Mouse (Mus musculus) megakaryocyte, adult 5-6 weeks (primary cell): ENCODE measurements around the gene Pisd. TPM values are rescaled to one million over a fixed set of nuclear protein-coding genes. Genes with fewer than 3 reads are reported as not detected.
"Not testable (repeated sequence)": the region's sequence is repeated elsewhere in the genome, so short reads cannot be mapped to it uniquely, and the experiment has no call there.

ENCODE experiments used
- ATAC-seq: 2 replicates; pipeline ENCODE4 v1.8.0; 2016; ENCODE audit warnings: mild to moderate bottlenecking, inconsistent platforms; ENCODE audit not compliant: poor library complexity, severe bottlenecking
- total RNA-seq, 2 experiments: library from RNA; stranded (forward) in 1 of 2; stranded (reverse) in 1 of 2; fragments of 153-499, 151-499 nt in 1 of 2; fragments of 221-1000, 200-1000 nt in 1 of 2; gene quantifications; 2 replicates each; pipeline versions ENCODE4 v1.2.3 to v1.2.4; 2015 to 2017

The Pisd gene
- total RNA-seq, 2 experiments from 2014 or later = 51.6 to 69.5 TPM

- peak; percentile 46 for ATAC-seq
These were observed 37.6 kb downstream of the Pisd start for GRCm38 (mm10) chr5:32747650-32748375.

DNA sequence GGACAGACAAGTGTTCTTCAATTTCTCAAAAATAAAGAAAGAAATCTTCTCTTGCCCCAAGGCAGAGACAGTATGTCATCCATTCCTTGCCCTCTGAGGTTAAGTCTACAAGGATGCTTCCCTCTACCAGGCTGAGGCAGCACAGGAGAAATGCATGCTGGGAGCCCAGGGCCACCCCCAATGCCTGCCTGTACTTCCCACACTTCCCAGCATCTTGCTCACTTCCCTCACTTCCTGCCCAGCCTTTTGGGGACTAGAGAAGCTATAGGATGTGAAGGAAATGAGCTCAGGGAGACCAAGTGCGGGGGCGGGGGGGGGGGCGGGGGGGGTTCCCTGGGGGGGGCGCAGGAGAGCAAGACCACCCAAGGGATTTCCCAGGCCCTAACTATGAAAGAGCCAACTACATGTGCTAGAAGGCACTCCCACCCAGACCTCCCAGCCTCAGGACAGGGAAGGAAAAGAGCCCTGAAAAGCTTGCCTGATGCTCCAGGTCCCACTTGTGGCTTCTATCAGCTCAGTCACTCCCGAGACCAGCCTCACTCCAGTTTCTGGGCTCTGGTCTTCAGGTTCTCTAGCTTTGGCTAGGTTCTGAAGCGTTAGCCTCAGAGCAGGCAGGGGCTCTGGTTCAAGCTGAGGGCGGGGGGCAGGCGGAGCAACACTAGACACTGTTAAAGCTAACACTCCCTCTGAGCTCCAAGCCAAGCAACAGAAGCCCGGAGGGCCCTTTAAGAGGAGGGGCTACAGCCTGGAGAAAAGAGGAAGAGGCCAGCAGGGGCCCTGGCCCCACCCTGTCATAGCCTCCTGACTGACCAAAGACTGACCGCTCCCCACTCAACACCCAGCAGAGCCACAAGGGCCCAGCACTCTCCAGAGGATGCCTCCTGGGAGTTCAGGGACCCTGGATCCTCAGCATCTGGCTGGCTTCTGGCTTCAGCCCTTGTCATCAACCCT is 39.5 kb downstream of the Pisd start:
- ATAC-seq = peak; percentile 85

DNA sequence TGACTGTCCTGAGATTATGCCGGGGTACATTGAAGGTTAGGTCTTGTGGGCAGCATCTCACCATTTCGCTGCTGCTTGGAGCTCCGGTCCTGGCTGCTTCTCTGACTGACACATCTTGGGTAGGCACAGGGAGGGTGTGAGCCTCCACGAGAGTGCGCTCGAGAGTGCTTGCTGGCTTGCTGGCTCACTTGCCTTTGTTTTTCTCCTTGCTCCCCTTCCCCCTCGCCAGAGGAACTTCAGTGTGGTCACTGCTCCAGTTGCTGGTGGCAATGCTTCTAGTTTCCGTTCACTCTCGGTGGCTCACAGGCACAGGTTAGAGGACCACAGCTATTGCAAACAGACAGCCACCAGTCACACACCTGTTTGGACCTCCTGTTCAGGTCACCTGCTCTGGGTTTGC is 43.3 kb downstream of the Pisd start:
- ATAC-seq = no peak

DNA sequence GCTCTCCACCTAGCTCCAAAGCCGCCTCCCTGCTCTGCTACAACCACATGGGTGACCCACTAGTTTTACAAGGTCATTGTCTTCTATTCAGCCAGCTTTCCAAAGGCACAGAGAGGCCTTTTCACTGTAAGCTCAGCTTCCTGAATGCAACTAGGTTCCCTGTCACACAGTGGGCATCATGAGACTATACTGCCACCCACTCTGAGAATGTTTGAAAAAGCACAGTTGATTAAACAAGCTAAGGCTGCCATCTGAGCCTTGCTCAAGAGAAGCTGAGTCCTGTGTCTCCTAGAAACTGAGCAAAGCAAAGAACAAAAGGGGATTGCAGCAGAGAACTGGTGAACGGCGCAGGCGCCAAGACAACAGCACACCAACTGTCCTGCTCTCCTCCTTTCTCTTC is 44.1 kb downstream of the Pisd start:
- ATAC-seq = peak; percentile 36

GRCm38 (mm10) chr5:32740850-32741249 is 44.6 kb downstream of the Pisd start:
- ATAC-seq = peak; percentile 26

GRCm38 (mm10) chr5:32740138-32740537 is 45.3 kb downstream of the Pisd start:
- peak; percentile 33; the same call in 1 of the 2 replicates for ATAC-seq

DNA sequence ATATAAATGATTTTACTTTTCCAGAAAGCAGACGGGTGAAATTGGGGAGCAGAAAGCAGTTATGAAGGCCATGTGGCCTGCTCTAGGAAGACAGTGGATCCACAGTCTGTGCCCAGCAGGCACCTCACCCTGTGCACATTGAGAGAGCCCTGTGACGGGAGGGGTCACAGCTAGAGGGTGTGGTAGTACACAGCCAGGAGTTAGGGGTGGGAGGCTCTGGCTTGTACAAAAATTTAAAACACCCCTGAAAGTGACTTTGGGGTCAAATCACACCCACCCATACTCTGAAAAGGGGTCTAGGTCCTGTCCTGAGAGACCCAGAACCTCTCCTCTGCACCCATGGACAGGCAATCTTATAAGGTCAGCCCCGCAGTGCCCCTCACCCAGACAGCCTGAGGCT is 48.7 kb downstream of the Pisd start:
- ATAC-seq = not testable (repeated sequence)

GRCm38 (mm10) chr5:32735779-32736178 is 49.7 kb downstream of the Pisd start:
- no peak for ATAC-seq

GRCm38 (mm10) chr5:32733892-32734291 is 51.6 kb downstream of the Pisd start:
- peak; percentile 62 for ATAC-seq

- ATAC-seq = peak; percentile 47
These were observed 56.6 kb downstream of the Pisd start for GRCm38 (mm10) chr5:32728851-32729250.

- peak; percentile 49 for ATAC-seq
These were observed 57.1 kb downstream of the Pisd start for GRCm38 (mm10) chr5:32728300-32728699.

- ATAC-seq = not testable (repeated sequence)
These were observed 60.0 kb downstream of the Pisd start for GRCm38 (mm10) chr5:32725397-32725796.

- no peak for ATAC-seq
These were observed 61.5 kb downstream of the Pisd start for GRCm38 (mm10) chr5:32723981-32724380.

DNA sequence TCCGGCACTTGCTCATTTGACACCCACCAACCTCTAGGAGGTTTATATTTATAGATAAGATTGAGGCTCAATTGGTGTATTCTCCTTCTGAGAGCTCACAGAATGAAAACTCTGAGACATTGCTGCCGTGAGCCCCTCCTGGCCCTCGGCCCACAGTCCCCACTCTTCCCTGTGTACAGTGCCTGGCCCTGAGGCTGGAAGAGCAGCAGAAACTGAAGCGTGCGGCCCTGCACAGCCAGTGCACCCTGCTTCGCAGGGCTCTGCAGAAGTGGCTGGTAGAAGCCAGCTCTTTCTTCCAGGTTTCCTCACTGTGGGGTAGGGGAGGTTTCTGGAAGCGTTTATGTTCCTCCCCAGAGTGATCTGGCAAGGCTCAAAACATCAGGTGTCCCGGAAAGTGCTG is 62.7 kb downstream of the Pisd start:
- ATAC-seq = peak; percentile 57

- 0 out of 2 replicates have a peak, but pooled peaks have one; percentile 16 for ATAC-seq
These were observed 63.2 kb downstream of the Pisd start for GRCm38 (mm10) chr5:32722263-32722662.

DNA sequence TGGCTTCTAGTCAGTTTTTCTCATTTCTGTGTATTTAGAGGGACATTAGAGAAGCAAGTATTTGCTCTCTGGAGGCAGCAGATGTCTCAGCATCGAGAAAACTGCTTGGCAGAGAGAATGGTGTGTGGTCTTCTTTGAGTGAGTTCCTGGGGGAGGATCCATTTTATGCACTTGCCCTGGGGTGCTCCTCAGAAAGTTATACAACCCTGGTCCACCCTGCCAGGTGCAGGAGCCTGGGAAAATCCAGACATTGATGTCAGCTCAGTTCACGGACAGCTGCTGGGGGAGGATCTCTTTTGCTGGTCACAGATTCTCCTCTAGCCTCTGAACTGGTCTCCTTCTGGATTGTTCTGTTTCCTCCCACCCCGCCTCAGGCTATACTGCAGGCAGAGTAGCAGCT is 64.1 kb downstream of the Pisd start:
- ATAC-seq = no peak

- no peak for ATAC-seq
These were observed 65.0 kb downstream of the Pisd start for GRCm38 (mm10) chr5:32720416-32720815.

- ATAC-seq = no peak
These were observed 66.5 kb downstream of the Pisd start for GRCm38 (mm10) chr5:32718916-32719315.

GRCm38 (mm10) chr5:32717726-32718125 is 67.7 kb downstream of the Pisd start:
- ATAC-seq = no peak

DNA sequence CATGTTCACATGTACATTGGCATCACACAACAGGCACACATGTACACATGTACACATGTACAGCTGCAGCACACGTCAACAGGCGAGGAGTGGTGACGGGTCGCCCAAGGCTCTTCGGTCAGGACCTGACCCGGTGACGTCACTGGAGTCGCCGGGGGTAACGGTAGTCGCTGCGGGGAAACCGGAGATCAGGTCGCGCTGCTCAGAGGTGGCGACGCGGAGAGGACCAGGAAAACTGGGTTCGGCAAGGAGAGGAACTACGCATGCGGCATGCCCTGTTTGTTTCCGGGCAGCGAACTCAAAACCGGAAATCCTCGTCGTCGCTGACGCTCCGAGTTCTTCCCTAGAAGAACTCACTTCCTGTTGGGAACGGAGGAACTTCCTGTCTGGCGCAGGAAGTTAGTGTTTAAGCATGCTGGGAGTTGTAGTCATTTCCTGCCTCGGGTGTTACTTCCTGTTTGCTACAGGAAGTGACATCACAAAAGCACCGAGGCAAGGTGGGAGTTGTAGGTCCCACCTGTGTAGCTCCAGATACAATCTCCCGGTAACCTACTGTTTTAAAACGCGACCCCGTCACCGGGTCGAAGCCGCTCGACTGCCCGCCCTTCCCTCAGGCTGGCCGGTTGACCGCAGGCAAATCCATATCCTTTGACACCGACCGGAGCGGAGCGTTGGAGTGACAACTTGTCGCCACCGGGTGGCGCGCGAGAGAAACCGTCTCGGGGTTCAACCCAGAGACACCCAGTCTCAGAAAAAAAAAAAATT is 71.6 kb downstream of the Pisd start:
- ATAC-seq = peak; percentile 95
